Mouse (Mus musculus): ENCODE measurements around the gene Slc22a14.
"Not testable (repeated sequence)": the region's sequence is repeated elsewhere in the genome, so short reads cannot be mapped to it uniquely, and the experiment has no call there.

Slc22a14 gene

GRCm38 (mm10) chr9:119321392-119322229 lies 43.7 kb downstream of the Slc22a14 start:
- DNase-seq = no peak

- DNase-seq = no peak
Observed at GRCm38 (mm10) chr9:119320946-119321345, 44.4 kb downstream of the Slc22a14 start.

- no peak for DNase-seq
Observed at GRCm38 (mm10) chr9:119320446-119320845, 44.9 kb downstream of the Slc22a14 start.

GRCm38 (mm10) chr9:119318891-119319290 lies 46.5 kb downstream of the Slc22a14 start:
- DNase-seq = no peak

GRCm38 (mm10) chr9:119313096-119313495 lies 52.3 kb downstream of the Slc22a14 start:
- peak; percentile 20 to 32 for DNase-seq

- DNase-seq = no peak
Observed at GRCm38 (mm10) chr9:119309067-119309466, 56.3 kb downstream of the Slc22a14 start.

- DNase-seq = no peak
Observed at GRCm38 (mm10) chr9:119305863-119306262, 59.5 kb downstream of the Slc22a14 start.

- no peak for DNase-seq
Observed at GRCm38 (mm10) chr9:119298563-119298962, 66.8 kb downstream of the Slc22a14 start.

GRCm38 (mm10) chr9:119297696-119298095 lies 67.7 kb downstream of the Slc22a14 start:
- DNase-seq = no peak

GRCm38 (mm10) chr9:119290791-119291190 lies 74.6 kb downstream of the Slc22a14 start:
- DNase-seq = no peak

GRCm38 (mm10) chr9:119280894-119281682 lies 84.3 kb downstream of the Slc22a14 start:
- DNase-seq = no peak

GRCm38 (mm10) chr9:119278031-119278430 lies 87.3 kb downstream of the Slc22a14 start:
- DNase-seq = no peak

- peak; percentile 84 to 90 for DNase-seq
Observed at GRCm38 (mm10) chr9:119276321-119276720, 89.0 kb downstream of the Slc22a14 start.

- DNase-seq = peak in 1 of 2 experiments; percentile 13
Observed at GRCm38 (mm10) chr9:119274814-119275213, 90.5 kb downstream of the Slc22a14 start.

GRCm38 (mm10) chr9:119271496-119271895 lies 93.9 kb downstream of the Slc22a14 start:
- DNase-seq = no peak

GRCm38 (mm10) chr9:119268588-119269145 lies 96.7 kb downstream of the Slc22a14 start:
- peak; percentile 16 to 45 for DNase-seq

GRCm38 (mm10) chr9:119268120-119268519 lies 97.2 kb downstream of the Slc22a14 start:
- no peak for DNase-seq

- not testable (repeated sequence) for DNase-seq
Observed at GRCm38 (mm10) chr9:119266121-119266395, 99.3 kb downstream of the Slc22a14 start.

- not testable (repeated sequence) for DNase-seq
Observed at GRCm38 (mm10) chr9:119265373-119266120, 99.8 kb downstream of the Slc22a14 start.

- no peak for DNase-seq
Observed at GRCm38 (mm10) chr9:119263067-119263466, 102.3 kb downstream of the Slc22a14 start.

- DNase-seq = no peak
Observed at GRCm38 (mm10) chr9:119260825-119261224, 104.5 kb downstream of the Slc22a14 start.

- DNase-seq = no peak
Observed at GRCm38 (mm10) chr9:119258785-119259184, 106.6 kb downstream of the Slc22a14 start.

- DNase-seq = no peak
Observed at GRCm38 (mm10) chr9:119258128-119258527, 107.2 kb downstream of the Slc22a14 start.

Measured in cerebellum, postnatal 10 days (tissue).